Mouse (Mus musculus) olfactory bulb, adult 2 months (tissue): ENCODE data around the gene Defb29.

Experiments
- CTCF ChIP-seq: fragments of 200-500 bp; IDR thresholded peaks from 2 replicates; pipeline ENCODE4 v1.5.1; 2012; ENCODE audit warnings: low read depth, mild to moderate bottlenecking, low read length, moderate library complexity; ENCODE audit not compliant: insufficient read depth
- POLR2A ChIP-seq: fragments of 200-500 bp; IDR thresholded peaks from 2 replicates; pipeline ENCODE4 v1.6.1; 2012; ENCODE audit warnings: mild to moderate bottlenecking, low read depth, low read length, moderate library complexity; ENCODE audit not compliant: insufficient read depth

DNA sequence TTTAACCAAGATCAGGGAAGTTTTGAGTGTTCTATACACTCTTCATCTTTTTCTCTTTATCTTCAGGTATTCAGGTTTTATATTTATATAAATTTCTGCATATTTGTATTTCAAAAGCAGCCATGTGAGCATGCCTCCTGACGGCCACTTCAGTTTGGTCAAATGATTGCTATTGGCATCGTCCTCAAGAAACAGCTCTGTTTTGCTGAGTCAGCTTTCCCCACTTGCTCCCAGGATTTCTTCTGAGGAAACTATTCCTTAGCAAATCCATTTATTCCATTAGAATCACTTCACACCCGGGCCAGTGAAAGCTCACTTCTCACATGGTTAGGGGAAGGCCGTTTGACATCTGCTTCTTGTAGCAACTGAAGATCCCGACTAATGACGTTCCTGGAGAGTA lies 41.9 kb downstream of the Defb29 start:
- TF ChIP-seq CTCF (no peak), POLR2A (no peak)
